Comparison of ENCODE assay signal across 8 mouse cellular contexts in genomic region chr1:192856411-192856810, GRCm38 (mm10). TPM values are rescaled to one million over a fixed set of nuclear protein-coding genes. Genes with fewer than 3 reads are reported as not detected.
DNase-seq lines count a peak whose midpoint lies in the region; ATAC-seq and TF ChIP-seq lines count a peak whose summit lies in the region.

No protein-coding gene starts in this region.

- H3K9me3 ChIP-seq in kidney, postnatal 0 days (replicated peaks; ENCODE audit: low read length), result no peaks in the 10 kb centered on the region
- no peaks in the 10 kb centered on the region for H3K9me3 ChIP-seq in hindbrain, embryonic 16.5 days (ENCODE audit: control insufficient read depth, low read length)
- H3K9me3 ChIP-seq in neural tube, embryonic 14.5 days (ENCODE audit: control insufficient read depth, low read length), result no peaks in the 10 kb centered on the region

- 20% methylated on average over 10 of the region's 10 CpGs for WGBS in kidney, postnatal 0 days
- 14% methylated on average over 10 of the region's 10 CpGs for WGBS in hindbrain, embryonic 16.5 days
- 8% methylated on average over 10 of the region's 10 CpGs for WGBS in neural tube, embryonic 14.5 days

- DNase-seq in kidney, postnatal 0 days (ENCODE audit: low spot score), result peak; percentile 28
- no peak for DNase-seq in kidney, postnatal 14 days
- DNase-seq in embryo, embryonic 10.5 days (ENCODE audit: low spot score), result peak; percentile 68
- DNase-seq in urinary bladder, postnatal 10 days (ENCODE audit: low spot score), result no peak
- DNase-seq in adrenal gland, adult 18-20 months (ENCODE audit: low spot score in 2 of 2), result no peak

- ATAC-seq in kidney, postnatal 0 days (replicated peaks; ENCODE audit: low FRiP score, low read depth), result no peak
- no peak for ATAC-seq in hindbrain, embryonic 16.5 days
- no peak for ATAC-seq in neural tube, embryonic 14.5 days (ENCODE audit: low read depth)
- ATAC-seq in activated CD4-positive, CD25-positive, alpha-beta regulatory T cell, adult 4 months, result no peak

- no peak overlapping the region for H3K9ac ChIP-seq in kidney, postnatal 0 days (ENCODE audit: low read depth, low read length)
- no peak overlapping the region for H3K9ac ChIP-seq in hindbrain, embryonic 16.5 days (ENCODE audit: low read depth, low read length)
- no peak overlapping the region for H3K9ac ChIP-seq in neural tube, embryonic 14.5 days (replicated peaks; ENCODE audit: low read depth, low read length)

- peak overlapping the region; percentile 86; the same call in 1 of the 2 replicates for H3K4me3 ChIP-seq in kidney, postnatal 0 days (replicated peaks; ENCODE audit: low read depth, low read length)
- no peak overlapping the region; the same call in 1 of the 2 replicates for H3K4me3 ChIP-seq in hindbrain, embryonic 16.5 days (ENCODE audit: low read length)
- peak overlapping the region; percentile 89 for H3K4me3 ChIP-seq in neural tube, embryonic 14.5 days (ENCODE audit: low read depth, low read length)

- H3K27ac ChIP-seq in kidney, postnatal 0 days, result no peak overlapping the region
- peak overlapping the region; percentile 91; the same call in 1 of the 2 replicates for H3K27ac ChIP-seq in hindbrain, embryonic 16.5 days (ENCODE audit: low read depth, low read length)
- H3K27ac ChIP-seq in neural tube, embryonic 14.5 days (ENCODE audit: low read depth, low read length), result peak overlapping the region; percentile 98; the same call in 1 of the 2 replicates

- no peaks in the 10 kb centered on the region; the same call in 1 of the 2 replicates for H3K4me1 ChIP-seq in kidney, postnatal 0 days (replicated peaks; ENCODE audit: insufficient read depth, low read length)
- peaks cover 31% of the 10 kb centered on the region for H3K4me1 ChIP-seq in hindbrain, embryonic 16.5 days (ENCODE audit: control insufficient read depth, insufficient read depth, low read depth, low read length)
- H3K4me1 ChIP-seq in neural tube, embryonic 14.5 days (ENCODE audit: control insufficient read depth, insufficient read depth, low read length), result peaks cover 29% of the 10 kb centered on the region

- H3K27me3 ChIP-seq in kidney, postnatal 0 days (ENCODE audit: insufficient read depth, low read length), result no peaks in the 10 kb centered on the region
- H3K27me3 ChIP-seq in hindbrain, embryonic 16.5 days (replicated peaks; ENCODE audit: control insufficient read depth, insufficient read depth, low read length), result no peaks in the 10 kb centered on the region
- peaks cover 5% of the 10 kb centered on the region; the same call in 1 of the 2 replicates for H3K27me3 ChIP-seq in neural tube, embryonic 14.5 days (ENCODE audit: control insufficient read depth, insufficient read depth, low read length)

- H3K36me3 ChIP-seq in kidney, postnatal 0 days (ENCODE audit: insufficient read depth, low read length), result no peaks in the 10 kb centered on the region
- no peaks in the 10 kb centered on the region for H3K36me3 ChIP-seq in hindbrain, embryonic 16.5 days (ENCODE audit: control insufficient read depth, insufficient read depth, low read length)
- no peaks in the 10 kb centered on the region for H3K36me3 ChIP-seq in neural tube, embryonic 14.5 days (ENCODE audit: control insufficient read depth, insufficient read depth, low read length)

- TF ChIP-seq CTCF in kidney, postnatal 0 days (IDR thresholded peaks at IDR 0.05; ENCODE audit: low read depth), result no peak

- H3K4me2 ChIP-seq in kidney, postnatal 0 days (ENCODE audit: low read length), result peak overlapping the region; percentile 99; the same call in 1 of the 2 replicates
- peak overlapping the region; percentile 82 for H3K4me2 ChIP-seq in hindbrain, embryonic 16.5 days (ENCODE audit: low read length)
- H3K4me2 ChIP-seq in neural tube, embryonic 14.5 days (ENCODE audit: low read depth, low read length), result peak overlapping the region; percentile 80; the same call in 1 of the 2 replicates

RNA-seq across cellular contexts. Expression of gene Sertad4, which starts 0.9 kb away (rescaled TPM):
- polyA plus RNA-seq in kidney, postnatal 0 days (2015; fragmentation: Nextera tagmentation; extraction: Ambion mirVana), result 20.0 and 20.4 TPM in 2 replicates
- polyA plus RNA-seq in hindbrain, embryonic 16.5 days (2015; fragmentation: Nextera tagmentation; extraction: Ambion mirVana), result 8.5 and 18.5 TPM in 2 replicates
- polyA plus RNA-seq in neural tube, embryonic 14.5 days (2014; fragmentation: Nextera tagmentation; extraction: Ambion mirVana), result 24.5 and 29.2 TPM in 2 replicates
- not detected for polyA plus RNA-seq in activated CD4-positive, CD25-positive, alpha-beta regulatory T cell, adult 4 months (2017; shearing (Covaris generic))
- total RNA-seq in adrenal gland, adult 18-20 months (2021), result 1 to 10 TPM; 3.9 to 6.2 TPM

Comparison
In these comparisons a context has a peak if more than half of its experiments do, and no peak if none do; other contexts are left out.
1. DNase-seq: peak in kidney, postnatal 0 days (single experiment) and embryo, embryonic 10.5 days (single experiment); none in kidney, postnatal 14 days (single experiment), urinary bladder, postnatal 10 days (single experiment) and adrenal gland, adult 18-20 months (0 of 2).
2. Peak in every context shown above with its lines, with median percentiles within 50 percentile points of each other: H3K4me2 ChIP-seq.